Mouse (Mus musculus): ENCODE results near the gene Akt2. TPM values are rescaled to one million over a fixed set of nuclear protein-coding genes. Genes with fewer than 3 reads are reported as not detected.
"Not testable (repeated sequence)": the region's sequence is repeated elsewhere in the genome, so short reads cannot be mapped to it uniquely, and the experiment has no call there.

The Akt2 gene
- polyA plus RNA-seq, 1 experiment, result 102 TPM

- H3K27me3 ChIP-seq (ENCODE audit: control insufficient read depth, insufficient read depth, insufficient read length), result no peaks in the 10 kb centered on the region
- H3K36me3 ChIP-seq (ENCODE audit: control insufficient read depth, insufficient read depth), result peaks cover 15% of the 10 kb centered on the region
- TF ChIP-seq MAX (IDR thresholded peaks at IDR 0.05) (no peak), MYOD1 (IDR thresholded peaks at IDR 0.05; ENCODE audit: control insufficient read depth, insufficient read length, low read depth) (no peak), FOSL1 (IDR thresholded peaks at IDR 0.05; ENCODE audit: insufficient read depth, low read length, poor library complexity, severe bottlenecking) (no peak), USF1 (IDR thresholded peaks at IDR 0.05; ENCODE audit: low read depth) (no peak), CTCF (IDR thresholded peaks at IDR 0.05; ENCODE audit: control insufficient read depth, insufficient read depth, insufficient read length) (no peak), CEBPB (IDR thresholded peaks at IDR 0.05; ENCODE audit: low read depth) (no peak), MYOG (IDR thresholded peaks at IDR 0.05; ENCODE audit: control insufficient read depth, extremely low read depth, insufficient read length) (no peak)
- H3K4me3 ChIP-seq (ENCODE audit: insufficient read depth, poor library complexity, severe bottlenecking), result no peak overlapping the region
- H3K79me3 ChIP-seq (ENCODE audit: low read depth), result no peaks in the 10 kb centered on the region
- no peak overlapping the region for H3ac ChIP-seq (ENCODE audit: control insufficient read depth, insufficient read length, low read depth)
- H3K79me2 ChIP-seq (ENCODE audit: control insufficient read depth, insufficient read depth), result no peaks in the 10 kb centered on the region
Measured at GRCm38 (mm10) chr7:27634691-27635090, 43.3 kb downstream of the Akt2 start.

GRCm38 (mm10) chr7:27635094-27635493, 43.7 kb downstream of the Akt2 start:
- H3K27me3 ChIP-seq (ENCODE audit: control insufficient read depth, insufficient read depth, insufficient read length); H3K4me3 ChIP-seq (ENCODE audit: insufficient read depth, poor library complexity, severe bottlenecking); H3K79me2 ChIP-seq (ENCODE audit: control insufficient read depth, insufficient read depth); H3ac ChIP-seq (ENCODE audit: control insufficient read depth, insufficient read length, low read depth); H3K79me3 ChIP-seq (ENCODE audit: low read depth): not testable (repeated sequence)
- peaks cover 15% of the 10 kb centered on the region for H3K36me3 ChIP-seq (ENCODE audit: control insufficient read depth, insufficient read depth)

GRCm38 (mm10) chr7:27644471-27644870, 53.1 kb downstream of the Akt2 start:
- Histone ChIP-seq H3K79me3 (ENCODE audit: low read depth) (no peaks in the 10 kb centered on the region), H3K27me3 (ENCODE audit: control insufficient read depth, insufficient read depth, insufficient read length) (no peaks in the 10 kb centered on the region)

GRCm38 (mm10) chr7:27646516-27646915, 55.2 kb downstream of the Akt2 start:
- H3K36me3 ChIP-seq (ENCODE audit: control insufficient read depth, insufficient read depth), result no peaks in the 10 kb centered on the region
- H3ac ChIP-seq (ENCODE audit: control insufficient read depth, insufficient read length, low read depth), result no peak overlapping the region
- TF ChIP-seq CTCF (IDR thresholded peaks at IDR 0.05; ENCODE audit: control insufficient read depth, insufficient read depth, insufficient read length) (no peak), MYOD1 (IDR thresholded peaks at IDR 0.05; ENCODE audit: control insufficient read depth, insufficient read length, low read depth) (no peak), FOSL1 (IDR thresholded peaks at IDR 0.05; ENCODE audit: insufficient read depth, low read length, poor library complexity, severe bottlenecking) (no peak), USF1 (IDR thresholded peaks at IDR 0.05; ENCODE audit: low read depth) (no peak), MYOG (IDR thresholded peaks at IDR 0.05; ENCODE audit: control insufficient read depth, extremely low read depth, insufficient read length) (no peak), CEBPB (IDR thresholded peaks at IDR 0.05; ENCODE audit: low read depth) (no peak), MAX (IDR thresholded peaks at IDR 0.05) (no peak)
- H3K79me3 ChIP-seq (ENCODE audit: low read depth), result no peaks in the 10 kb centered on the region
- H3K4me3 ChIP-seq (ENCODE audit: insufficient read depth, poor library complexity, severe bottlenecking), result no peak overlapping the region
- H3K27me3 ChIP-seq (ENCODE audit: control insufficient read depth, insufficient read depth, insufficient read length), result no peaks in the 10 kb centered on the region
- H3K79me2 ChIP-seq (ENCODE audit: control insufficient read depth, insufficient read depth), result no peaks in the 10 kb centered on the region

More at GRCm38 (mm10) chr7:27644471-27644870, 53.1 kb downstream of the Akt2 start:
- H3K4me3 ChIP-seq (ENCODE audit: insufficient read depth, poor library complexity, severe bottlenecking), result no peak overlapping the region
- TF ChIP-seq MAX (IDR thresholded peaks at IDR 0.05) (no peak), USF1 (IDR thresholded peaks at IDR 0.05; ENCODE audit: low read depth) (no peak), FOSL1 (IDR thresholded peaks at IDR 0.05; ENCODE audit: insufficient read depth, low read length, poor library complexity, severe bottlenecking) (no peak), MYOG (IDR thresholded peaks at IDR 0.05; ENCODE audit: control insufficient read depth, extremely low read depth, insufficient read length) (no peak), MYOD1 (IDR thresholded peaks at IDR 0.05; ENCODE audit: control insufficient read depth, insufficient read length, low read depth) (no peak), CTCF (IDR thresholded peaks at IDR 0.05; ENCODE audit: control insufficient read depth, insufficient read depth, insufficient read length) (no peak), CEBPB (IDR thresholded peaks at IDR 0.05; ENCODE audit: low read depth) (no peak)
- H3K79me2 ChIP-seq (ENCODE audit: control insufficient read depth, insufficient read depth), result no peaks in the 10 kb centered on the region
- no peak overlapping the region for H3ac ChIP-seq (ENCODE audit: control insufficient read depth, insufficient read length, low read depth)
- no peaks in the 10 kb centered on the region for H3K36me3 ChIP-seq (ENCODE audit: control insufficient read depth, insufficient read depth)

GRCm38 (mm10) chr7:27647281-27648002, 56.1 kb downstream of the Akt2 start:
- Histone ChIP-seq H3K4me3 (ENCODE audit: insufficient read depth, poor library complexity, severe bottlenecking) (no peak overlapping the region), H3K79me3 (ENCODE audit: low read depth) (no peaks in the 10 kb centered on the region), H3ac (ENCODE audit: control insufficient read depth, insufficient read length, low read depth) (no peak overlapping the region), H3K36me3 (ENCODE audit: control insufficient read depth, insufficient read depth) (no peaks in the 10 kb centered on the region), H3K79me2 (ENCODE audit: control insufficient read depth, insufficient read depth) (no peaks in the 10 kb centered on the region), H3K27me3 (ENCODE audit: control insufficient read depth, insufficient read depth, insufficient read length) (peaks cover 3% of the 10 kb centered on the region)
- TF ChIP-seq MAX (IDR thresholded peaks at IDR 0.05) (no peak), MYOD1 (IDR thresholded peaks at IDR 0.05; ENCODE audit: control insufficient read depth, insufficient read length, low read depth) (no peak), FOSL1 (IDR thresholded peaks at IDR 0.05; ENCODE audit: insufficient read depth, low read length, poor library complexity, severe bottlenecking) (no peak), MYOG (IDR thresholded peaks at IDR 0.05; ENCODE audit: control insufficient read depth, extremely low read depth, insufficient read length) (no peak), CTCF (IDR thresholded peaks at IDR 0.05; ENCODE audit: control insufficient read depth, insufficient read depth, insufficient read length) (no peak)

- Histone ChIP-seq H3ac (ENCODE audit: control insufficient read depth, insufficient read length, low read depth) (no peak overlapping the region), H3K36me3 (ENCODE audit: control insufficient read depth, insufficient read depth) (no peaks in the 10 kb centered on the region), H3K79me2 (ENCODE audit: control insufficient read depth, insufficient read depth) (no peaks in the 10 kb centered on the region), H3K27me3 (ENCODE audit: control insufficient read depth, insufficient read depth, insufficient read length) (peaks cover 18% of the 10 kb centered on the region), H3K4me3 (ENCODE audit: insufficient read depth, poor library complexity, severe bottlenecking) (no peak overlapping the region), H3K79me3 (ENCODE audit: low read depth) (no peaks in the 10 kb centered on the region)
- TF ChIP-seq USF1 (IDR thresholded peaks at IDR 0.05; ENCODE audit: low read depth) (no peak), CEBPB (IDR thresholded peaks at IDR 0.05; ENCODE audit: low read depth) (no peak), FOSL1 (IDR thresholded peaks at IDR 0.05; ENCODE audit: insufficient read depth, low read length, poor library complexity, severe bottlenecking) (no peak)
Measured at GRCm38 (mm10) chr7:27649723-27650122, 58.4 kb downstream of the Akt2 start.

Measured in C2C12 (cell line).